8 mouse cellular contexts compared by ENCODE assay signal in the genomic region with DNA sequence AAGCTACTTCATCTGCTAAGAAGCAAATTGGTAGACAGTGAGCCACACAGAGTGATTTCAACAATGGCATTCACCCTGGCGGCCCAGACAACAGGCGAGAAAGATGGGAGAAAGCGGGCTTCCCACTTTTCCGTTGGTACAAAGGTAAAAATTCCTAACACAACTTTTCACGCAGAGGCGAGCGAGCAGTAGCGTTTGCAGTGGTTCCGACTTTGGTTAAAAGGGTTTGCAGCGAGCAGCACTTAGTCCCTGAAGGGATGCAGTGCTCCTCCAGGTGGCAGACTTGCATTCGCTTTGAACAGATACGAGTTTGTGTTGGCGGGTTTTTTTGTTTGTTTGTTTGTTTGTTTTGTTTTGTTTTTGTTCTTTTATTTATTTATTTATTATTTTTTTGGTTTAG.
A peak's percentile ranks its signal among the peaks of the same experiment; 100 is the strongest.
DNase-seq lines count a peak whose midpoint lies in the region; ATAC-seq lines count a peak whose summit lies in the region.

No protein-coding gene starts in this region.

- no peaks in the 10 kb centered on the region for H3K36me3 ChIP-seq in embryonic facial prominence, embryonic 15.5 days
- H3K36me3 ChIP-seq in hindbrain, embryonic 10.5 days = no peaks in the 10 kb centered on the region

- H3K4me3 ChIP-seq in embryonic facial prominence, embryonic 15.5 days (replicated peaks) = peak overlapping the region; percentile 31; the same call in 1 of the 2 replicates
- H3K4me3 ChIP-seq in hindbrain, embryonic 10.5 days = no peak overlapping the region

- H3K27me3 ChIP-seq in embryonic facial prominence, embryonic 15.5 days = no peaks in the 10 kb centered on the region
- no peaks in the 10 kb centered on the region for H3K27me3 ChIP-seq in hindbrain, embryonic 10.5 days (ENCODE audit: insufficient read depth, poor library complexity, severe bottlenecking)

- H3K4me1 ChIP-seq in embryonic facial prominence, embryonic 15.5 days = peaks cover 5% of the 10 kb centered on the region
- peaks cover 23% of the 10 kb centered on the region for H3K4me1 ChIP-seq in hindbrain, embryonic 10.5 days (replicated peaks)

- peak overlapping the region; percentile 37 for H3K4me2 ChIP-seq in embryonic facial prominence, embryonic 15.5 days (replicated peaks)

- WGBS in embryonic facial prominence, embryonic 15.5 days = 20% methylated on average over 13 of the region's 13 CpGs
- WGBS in hindbrain, embryonic 10.5 days = 24% methylated on average over 13 of the region's 13 CpGs

- ATAC-seq in embryonic facial prominence, embryonic 15.5 days (ENCODE audit: insufficient number of reproducible peaks, low FRiP score, low TSS enrichment, low read depth) = no peak

- H3K9ac ChIP-seq in embryonic facial prominence, embryonic 15.5 days = no peak overlapping the region

- peak; percentile 60 for DNase-seq in A20 (ENCODE audit: low read depth, low spot score)
- DNase-seq in adrenal gland, postnatal 14 days = peak; percentile 41
- DNase-seq in hindbrain, embryonic 10.5 days (ENCODE audit: low spot score) = peak; percentile 47
- DNase-seq in layer of hippocampus, adult 9-10 months (ENCODE audit: low spot score) = peak; percentile 10
- peak; percentile 46 for DNase-seq in lung, postnatal 10 days
- DNase-seq in right cerebral cortex, postnatal 36 days (ENCODE audit: low spot score in 2 of 2) = peak; percentile 21 to 33
- no peak for DNase-seq in thymus, postnatal 14 days

- H3K9me3 ChIP-seq in embryonic facial prominence, embryonic 15.5 days (replicated peaks) = no peaks in the 10 kb centered on the region
- H3K9me3 ChIP-seq in hindbrain, embryonic 10.5 days = no peaks in the 10 kb centered on the region

- H3K27ac ChIP-seq in embryonic facial prominence, embryonic 15.5 days (replicated peaks) = no peak overlapping the region
- H3K27ac ChIP-seq in hindbrain, embryonic 10.5 days = no peak overlapping the region
